In genomic region chr17:65847694-65848449, GRCm38 (mm10) we compare ENCODE assay signal across 13 mouse cellular contexts. TPM values are rescaled to one million over a fixed set of nuclear protein-coding genes. Genes with fewer than 3 reads are reported as not detected.
DNase-seq lines count a peak whose midpoint lies in the region; ATAC-seq and TF ChIP-seq lines count a peak whose summit lies in the region.
"Had no signal": no experiment of that assay in that cellular context is flagged by ENCODE, and none has a peak within 500 bp of the region (broad histone marks: within the 10 kb centered on the region; RNA-seq: fewer than 3 reads in every experiment).

No protein-coding gene starts in this region.

- WGBS in kidney, postnatal 0 days: 86% methylated on average over 11 of the region's 11 CpGs
- WGBS in stomach, postnatal 0 days: 80% methylated on average over 11 of the region's 11 CpGs

- H3K4me2 ChIP-seq in kidney, postnatal 0 days (ENCODE audit: low read length): no peak overlapping the region
- no peak overlapping the region for H3K4me2 ChIP-seq in stomach, postnatal 0 days (replicated peaks; ENCODE audit: low read depth)
- H3K4me2 ChIP-seq: hindbrain, embryonic 15.5 days; neural tube, embryonic 12.5 days had no signal

- H3K4me1 ChIP-seq in kidney, postnatal 0 days (replicated peaks; ENCODE audit: insufficient read depth, low read length): no peaks in the 10 kb centered on the region
- H3K4me1 ChIP-seq in stomach, postnatal 0 days (replicated peaks; ENCODE audit: control insufficient read depth, insufficient read depth): no peaks in the 10 kb centered on the region
- H3K4me1 ChIP-seq: neural tube, embryonic 12.5 days had no signal

- no peaks in the 10 kb centered on the region for H3K27me3 ChIP-seq in kidney, postnatal 0 days (ENCODE audit: insufficient read depth, low read length)
- H3K27me3 ChIP-seq in stomach, postnatal 0 days (ENCODE audit: control insufficient read depth, insufficient read depth, low read length): no peaks in the 10 kb centered on the region
- H3K27me3 ChIP-seq: hindbrain, embryonic 15.5 days; neural tube, embryonic 12.5 days had no signal

- no peak for TF ChIP-seq CTCF in kidney, postnatal 0 days (IDR thresholded peaks at IDR 0.05; ENCODE audit: low read depth)
- no peak for TF ChIP-seq CTCF in stomach, postnatal 0 days (IDR thresholded peaks at IDR 0.05; ENCODE audit: low read depth)

- no peak overlapping the region for H3K9ac ChIP-seq in kidney, postnatal 0 days (ENCODE audit: low read depth, low read length)
- no peak overlapping the region for H3K9ac ChIP-seq in stomach, postnatal 0 days (ENCODE audit: low read length)
- H3K9ac ChIP-seq: hindbrain, embryonic 15.5 days; neural tube, embryonic 12.5 days had no signal

- DNase-seq in kidney, postnatal 0 days (ENCODE audit: low spot score): peak; percentile 24
- no peak for DNase-seq in kidney, postnatal 14 days
- DNase-seq in right cerebral cortex, postnatal 14 days: peak; percentile 41
- DNase-seq in right cerebral cortex, adult 18-20 months: no peak
- DNase-seq in cerebellum, postnatal 36 days: peak; percentile 60 to 64
- peak; percentile 44 for DNase-seq in stomach, postnatal 0 days (ENCODE audit: low spot score)
- DNase-seq in gastrocnemius, postnatal 25 days: no peak
- DNase-seq: liver; lung, postnatal 4 days; thymus, postnatal 14 days had no signal

- 0 out of 2 replicates have a peak overlapping the region, but pooled peaks have one; percentile 2 for H3K27ac ChIP-seq in kidney, postnatal 0 days
- H3K27ac ChIP-seq in stomach, postnatal 0 days (replicated peaks): no peak overlapping the region
- H3K27ac ChIP-seq: hindbrain, embryonic 15.5 days; neural tube, embryonic 12.5 days had no signal

- H3K4me3 ChIP-seq in kidney, postnatal 0 days (replicated peaks; ENCODE audit: low read depth, low read length): no peak overlapping the region
- no peak overlapping the region for H3K4me3 ChIP-seq in stomach, postnatal 0 days (ENCODE audit: low read depth, low read length)
- H3K4me3 ChIP-seq: erythroblast, embryonic 14.5 days; hindbrain, embryonic 15.5 days; neural tube, embryonic 12.5 days had no signal

- ATAC-seq in kidney, postnatal 0 days (replicated peaks; ENCODE audit: low FRiP score, low read depth): no peak
- no peak for ATAC-seq in stomach, postnatal 0 days (ENCODE audit: low FRiP score, low TSS enrichment)

- H3K9me3 ChIP-seq in kidney, postnatal 0 days (replicated peaks; ENCODE audit: low read length): no peaks in the 10 kb centered on the region
- no peaks in the 10 kb centered on the region for H3K9me3 ChIP-seq in stomach, postnatal 0 days (ENCODE audit: control insufficient read depth, low read length)
- H3K9me3 ChIP-seq: hindbrain, embryonic 15.5 days; neural tube, embryonic 12.5 days had no signal

- TF ChIP-seq EP300 in stomach, postnatal 0 days (optimal IDR thresholded peaks at IDR 0.05): no peak

- peaks cover 38% of the 10 kb centered on the region; the same call in 1 of the 2 replicates for H3K36me3 ChIP-seq in kidney, postnatal 0 days (ENCODE audit: insufficient read depth, low read length)
- peaks cover 22% of the 10 kb centered on the region for H3K36me3 ChIP-seq in stomach, postnatal 0 days (ENCODE audit: control insufficient read depth, insufficient read depth, low read length)

RNA-seq across cellular contexts. Expression of gene Ralbp1, which starts 37.7 kb away (rescaled TPM):
- polyA plus RNA-seq in kidney, postnatal 0 days (2015; fragmentation: Nextera tagmentation; extraction: Ambion mirVana): 72.1 and 74.2 TPM in 2 replicates
- polyA plus RNA-seq in stomach, postnatal 0 days (2015; fragmentation: Nextera tagmentation; extraction: Ambion mirVana): 114 and 117 TPM in 2 replicates
- total RNA-seq in gastrocnemius, postnatal 25 days (2021): 10 to 100 TPM; 20.2 to 20.5 TPM

Comparison
In these comparisons a context has a peak if more than half of its experiments do, and no peak if none do; other contexts are left out.
1. DNase-seq: peak in kidney, postnatal 0 days (single experiment), right cerebral cortex, postnatal 14 days (single experiment), cerebellum, postnatal 36 days (2 of 2) and stomach, postnatal 0 days (single experiment); none in kidney, postnatal 14 days (single experiment), right cerebral cortex, adult 18-20 months (single experiment) and gastrocnemius, postnatal 25 days (single experiment).